Comparison of ENCODE assay signal across 9 mouse cellular contexts in the genomic region with DNA sequence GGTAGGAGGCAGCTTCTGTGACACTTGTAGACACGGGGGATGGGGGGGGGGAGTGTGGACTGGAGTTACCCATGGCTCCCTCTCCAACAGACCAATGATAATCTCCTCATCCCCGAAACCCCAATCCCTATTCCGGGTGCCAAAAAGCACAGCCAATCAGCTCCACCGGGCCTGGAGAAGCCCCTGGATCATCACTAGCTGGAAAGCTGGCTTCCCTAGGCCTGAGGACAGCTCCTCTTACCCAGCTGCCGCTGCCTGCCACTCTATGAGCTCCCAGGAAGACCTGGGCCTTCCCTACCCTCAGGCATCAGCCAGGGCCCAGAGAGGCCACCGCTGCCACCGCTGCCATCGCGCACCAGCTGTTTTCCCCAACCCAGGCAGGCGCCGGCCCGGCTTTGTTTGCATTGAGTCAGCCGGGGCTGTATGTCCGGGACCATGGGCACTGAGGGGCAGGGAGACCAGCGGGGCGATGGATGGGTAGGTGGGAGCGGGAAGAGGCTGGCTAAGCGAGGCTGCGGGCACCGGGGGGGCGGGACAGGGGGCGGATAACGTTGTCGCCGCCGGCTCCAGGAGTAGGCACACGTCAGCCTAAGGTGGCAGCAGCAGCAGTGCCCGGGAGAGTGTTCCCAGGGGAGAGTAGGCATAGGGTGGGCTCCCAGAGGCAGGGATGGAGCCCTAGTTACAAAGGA. TPM values are rescaled to one million over a fixed set of nuclear protein-coding genes. Genes with fewer than 3 reads are reported as not detected.
DNase-seq lines count a peak whose midpoint lies in the region; ATAC-seq and TF ChIP-seq lines count a peak whose summit lies in the region.
"Had no signal": no experiment of that assay in that cellular context is flagged by ENCODE, and none has a peak within 500 bp of the region (broad histone marks: within the 10 kb centered on the region; RNA-seq: fewer than 3 reads in every experiment).

No protein-coding gene starts in this region.

- TF ChIP-seq CTCF in thymus, adult 2 months (IDR thresholded peaks at IDR 0.05; ENCODE audit: borderline replicate concordance, control insufficient read depth, extremely low read depth, insufficient read depth, low read length, poor library complexity), result no peak

- intact Hi-C loops in left cerebral cortex, postnatal 25 days (cut with DNase I), result no loop called here

- peak overlapping the region; percentile 95 for H3K4me2 ChIP-seq in heart, embryonic 13.5 days
- H3K4me2 ChIP-seq in neural tube, embryonic 13.5 days, result peak overlapping the region; percentile 86

- H3K27me3 ChIP-seq in thymus, adult 2 months (ENCODE audit: control insufficient read depth, insufficient read depth, low read length), result no peaks in the 10 kb centered on the region
- H3K27me3 ChIP-seq in heart, embryonic 13.5 days (replicated peaks), result peaks cover 82% of the 10 kb centered on the region
- H3K27me3 ChIP-seq in neural tube, embryonic 13.5 days, result peaks cover 32% of the 10 kb centered on the region

- peak overlapping the region; percentile 83 for H3K9ac ChIP-seq in heart, embryonic 13.5 days
- H3K9ac ChIP-seq in neural tube, embryonic 13.5 days, result peak overlapping the region; percentile 89

- WGBS in thymus, adult 2 months, result 6% methylated on average over 27 of the region's 28 CpGs
- WGBS in heart, embryonic 13.5 days, result 3% methylated on average over 27 of the region's 28 CpGs
- WGBS in neural tube, embryonic 13.5 days, result 1% methylated on average over 28 of the region's 28 CpGs

- no peak overlapping the region for H3K27ac ChIP-seq in thymus, adult 2 months (ENCODE audit: control insufficient read depth, insufficient read depth, low read length)
- 0 out of 2 replicates have a peak overlapping the region, but pooled peaks have one; percentile 28 for H3K27ac ChIP-seq in heart, embryonic 13.5 days (replicated peaks)
- H3K27ac ChIP-seq in neural tube, embryonic 13.5 days (replicated peaks), result peak overlapping the region; percentile 90

- peak; percentile 39 for DNase-seq in CD4-positive, CD25-positive, alpha-beta regulatory T cell, adult 2 months (ENCODE audit: low read depth, low spot score)
- DNase-seq in thymus, adult 2 months, result peak; percentile 43
- DNase-seq in thymus, adult 18-20 months, result no peak
- peak; percentile 66 to 81 for DNase-seq in left cerebral cortex, postnatal 25 days (ENCODE audit: low spot score in 2 of 2)

- no peak for TF ChIP-seq POLR2A in thymus, adult 2 months (IDR thresholded peaks at IDR 0.05; ENCODE audit: control insufficient read depth, extremely low read depth, insufficient read depth, low read length, poor library complexity)

- H3K9me3 ChIP-seq in heart, embryonic 13.5 days, result no peaks in the 10 kb centered on the region
- no peaks in the 10 kb centered on the region for H3K9me3 ChIP-seq in neural tube, embryonic 13.5 days

- no peaks in the 10 kb centered on the region for H3K36me3 ChIP-seq in thymus, adult 2 months (ENCODE audit: control insufficient read depth, insufficient read depth, low read length)
- no peaks in the 10 kb centered on the region for H3K36me3 ChIP-seq in heart, embryonic 13.5 days
- H3K36me3 ChIP-seq in neural tube, embryonic 13.5 days, result no peaks in the 10 kb centered on the region

- ATAC-seq in CD4-positive, CD25-positive, alpha-beta regulatory T cell, adult 4 months, result no peak
- ATAC-seq in heart, embryonic 13.5 days (ENCODE audit: extremely low read depth, insufficient number of reproducible peaks, low FRiP score, low TSS enrichment), result no peak
- ATAC-seq in neural tube, embryonic 13.5 days (ENCODE audit: low read depth), result peak; percentile 81
- no peak for ATAC-seq in erythroid progenitor cell, adult 5-6 weeks (replicated peaks; ENCODE audit: low FRiP score, poor library complexity, severe bottlenecking)

- peaks cover 19% of the 10 kb centered on the region for H3K4me1 ChIP-seq in thymus, adult 2 months (replicated peaks; ENCODE audit: control insufficient read depth, insufficient read depth, low read length)
- peaks cover 25% of the 10 kb centered on the region for H3K4me1 ChIP-seq in heart, embryonic 13.5 days
- peaks cover 23% of the 10 kb centered on the region for H3K4me1 ChIP-seq in neural tube, embryonic 13.5 days (replicated peaks)

- H3K4me3 ChIP-seq in thymus, adult 2 months (ENCODE audit: control insufficient read depth, insufficient read depth, low read length), result peak overlapping the region; percentile 85
- peak overlapping the region; percentile 63 for H3K4me3 ChIP-seq in heart, embryonic 13.5 days
- peak overlapping the region; percentile 65 for H3K4me3 ChIP-seq in neural tube, embryonic 13.5 days

RNA-seq across cellular contexts. Expression of gene Hid1, which starts 0.7 kb away (rescaled TPM):
- 1 to 10 TPM; 2.4 to 3.9 TPM for polyA plus RNA-seq in CD4-positive, CD25-positive, alpha-beta regulatory T cell, adult 4 months (2017; shearing (Covaris generic))
- 127 and 143 TPM in 2 replicates for polyA plus RNA-seq in thymus, adult 2 months (2012; rRNA removed)
- polyA plus RNA-seq in heart, embryonic 13.5 days (2015; fragmentation: Nextera tagmentation; extraction: Ambion mirVana), result 6.8 and 7.0 TPM in 2 replicates
- total RNA-seq in left cerebral cortex, postnatal 25 days (2021), result 100 to 1,000 TPM; 108 to 111 TPM
- polyA plus RNA-seq in neural tube, embryonic 13.5 days (2015; fragmentation: Nextera tagmentation; extraction: Ambion mirVana), result 41.5 and 44.6 TPM in 2 replicates
- not detected in 2 replicates for total RNA-seq in erythroid progenitor cell, adult 5-6 weeks (2015; ENCODE audit: low replicate concordance)
- total RNA-seq in erythroid progenitor cell, adult 5-6 weeks (2017; ENCODE audit: low replicate concordance), result not detected in 2 replicates

RNA-seq across cellular contexts. Expression of gene Cdr2l, which starts 14.9 kb away (rescaled TPM):
- polyA plus RNA-seq in CD4-positive, CD25-positive, alpha-beta regulatory T cell, adult 4 months (2017; shearing (Covaris generic)), result not detected
- 14.3 and 15.1 TPM in 2 replicates for polyA plus RNA-seq in thymus, adult 2 months (2012; rRNA removed)
- polyA plus RNA-seq in heart, embryonic 13.5 days (2015; fragmentation: Nextera tagmentation; extraction: Ambion mirVana), result 6.7 and 7.4 TPM in 2 replicates
- total RNA-seq in left cerebral cortex, postnatal 25 days (2021), result 10 to 100 TPM; 19.8 to 20.9 TPM
- 23.7 and 24.1 TPM in 2 replicates for polyA plus RNA-seq in neural tube, embryonic 13.5 days (2015; fragmentation: Nextera tagmentation; extraction: Ambion mirVana)
- total RNA-seq in erythroid progenitor cell, adult 5-6 weeks (2015; ENCODE audit: low replicate concordance), result not detected in 2 replicates
- total RNA-seq in erythroid progenitor cell, adult 5-6 weeks (2017; ENCODE audit: low replicate concordance), result not detected in 2 replicates

RNA-seq across cellular contexts. Expression of gene Otop3, which starts 32.3 kb away (rescaled TPM):
- polyA plus RNA-seq in CD4-positive, CD25-positive, alpha-beta regulatory T cell, adult 4 months (2017; shearing (Covaris generic)), result not detected
- polyA plus RNA-seq in thymus, adult 2 months (2012; rRNA removed), result 0.06 and 0.12 TPM in 2 replicates
- not detected in 2 replicates for polyA plus RNA-seq in heart, embryonic 13.5 days (2015; fragmentation: Nextera tagmentation; extraction: Ambion mirVana)
- total RNA-seq in left cerebral cortex, postnatal 25 days (2021), result under 1 TPM in 1 of 2 experiments, not detected in 1; 0.14 TPM
- 1.4 and 2.1 TPM in 2 replicates for polyA plus RNA-seq in neural tube, embryonic 13.5 days (2015; fragmentation: Nextera tagmentation; extraction: Ambion mirVana)
- total RNA-seq in erythroid progenitor cell, adult 5-6 weeks (2015; ENCODE audit: low replicate concordance), result not detected in 2 replicates
- not detected in 2 replicates for total RNA-seq in erythroid progenitor cell, adult 5-6 weeks (2017; ENCODE audit: low replicate concordance)
- total RNA-seq: heart, postnatal 36 days had no signal

RNA-seq across cellular contexts. Expression of gene Mrpl58, which starts 36.7 kb away (rescaled TPM):
- polyA plus RNA-seq in CD4-positive, CD25-positive, alpha-beta regulatory T cell, adult 4 months (2017; shearing (Covaris generic)), result 100 to 1,000 TPM; 177 to 185 TPM
- polyA plus RNA-seq in thymus, adult 2 months (2012; rRNA removed), result 144 and 166 TPM in 2 replicates
- 173 and 184 TPM in 2 replicates for polyA plus RNA-seq in heart, embryonic 13.5 days (2015; fragmentation: Nextera tagmentation; extraction: Ambion mirVana)
- total RNA-seq in left cerebral cortex, postnatal 25 days (2021), result 100 to 1,000 TPM; 107 to 109 TPM
- polyA plus RNA-seq in neural tube, embryonic 13.5 days (2015; fragmentation: Nextera tagmentation; extraction: Ambion mirVana), result 182 and 203 TPM in 2 replicates
- 12.6 and 24.1 TPM in 2 replicates for total RNA-seq in erythroid progenitor cell, adult 5-6 weeks (2015; ENCODE audit: low replicate concordance)
- 16.6 and 30.3 TPM in 2 replicates for total RNA-seq in erythroid progenitor cell, adult 5-6 weeks (2017; ENCODE audit: low replicate concordance)

RNA-seq across cellular contexts. Expression of gene Ush1g, which starts 45.0 kb away (rescaled TPM):
- not detected for polyA plus RNA-seq in CD4-positive, CD25-positive, alpha-beta regulatory T cell, adult 4 months (2017; shearing (Covaris generic))
- polyA plus RNA-seq in thymus, adult 2 months (2012; rRNA removed), result 0.05 and 0.11 TPM in 2 replicates
- polyA plus RNA-seq in heart, embryonic 13.5 days (2015; fragmentation: Nextera tagmentation; extraction: Ambion mirVana), result 0.09 and 0.13 TPM in 2 replicates
- under 1 TPM; 0.18 to 0.28 TPM for total RNA-seq in left cerebral cortex, postnatal 25 days (2021)
- 0.14 and 0.18 TPM in 2 replicates for polyA plus RNA-seq in neural tube, embryonic 13.5 days (2015; fragmentation: Nextera tagmentation; extraction: Ambion mirVana)
- total RNA-seq in erythroid progenitor cell, adult 5-6 weeks (2015; ENCODE audit: low replicate concordance), result not detected in 2 replicates
- not detected in 2 replicates for total RNA-seq in erythroid progenitor cell, adult 5-6 weeks (2017; ENCODE audit: low replicate concordance)

Comparison
In these comparisons a context has a peak if more than half of its experiments do, and no peak if none do; other contexts are left out.
1. DNase-seq: peak in CD4-positive, CD25-positive, alpha-beta regulatory T cell, adult 2 months (single experiment), thymus, adult 2 months (single experiment) and left cerebral cortex, postnatal 25 days (2 of 2); none in thymus, adult 18-20 months (0 of 2).
2. Peak in every context shown above with its lines, with median percentiles within 50 percentile points of each other: H3K4me3 ChIP-seq.